Mouse (Mus musculus): ENCODE measurements around the gene Abtb2. TPM values are rescaled to one million over a fixed set of nuclear protein-coding genes. Genes with fewer than 3 reads are reported as not detected.

Abtb2 gene
- total and polyA plus RNA-seq, 2 experiments from 2014 or later = 6.5 to 16.9 TPM

DNA sequence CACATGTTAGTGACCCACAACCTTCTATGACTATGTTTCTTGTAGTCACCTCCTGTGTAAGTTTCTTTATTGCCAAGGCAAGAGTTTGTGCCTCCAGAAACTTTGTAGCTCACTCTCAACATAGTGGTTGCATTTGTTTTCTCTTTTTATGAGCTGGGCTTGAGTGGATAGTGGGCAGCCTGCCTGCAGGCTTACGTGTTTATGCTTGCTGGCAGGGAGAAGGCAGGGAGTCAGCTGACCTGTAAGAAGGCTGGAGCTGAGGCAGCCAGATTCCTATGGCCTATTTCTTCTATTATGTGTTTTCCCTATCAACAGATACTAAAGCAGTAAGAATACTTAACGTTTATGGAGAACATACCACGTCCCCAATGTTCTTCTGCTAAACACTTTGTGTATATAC lies 130.1 kb downstream of the Abtb2 start:
- no peak overlapping the region for H3K4me2 ChIP-seq (ENCODE audit: low read depth)
- H3K4me3 ChIP-seq (ENCODE audit: low read depth, low read length) = no peak overlapping the region
- TF ChIP-seq CTCF (IDR thresholded peaks at IDR 0.05; ENCODE audit: low read depth) = no peak
- no peak overlapping the region for H3K9ac ChIP-seq
- H3K27ac ChIP-seq (ENCODE audit: low read depth, low read length) = no peak overlapping the region
- 65% methylated on average over 3 of the region's 3 CpGs for WGBS
- DNase-seq (no peak), ATAC-seq (no peak)
- no peaks in the 10 kb centered on the region for H3K9me3 ChIP-seq (ENCODE audit: low read length)
- H3K36me3 ChIP-seq (ENCODE audit: insufficient read depth) = no peaks in the 10 kb centered on the region
- no peaks in the 10 kb centered on the region for H3K4me1 ChIP-seq (ENCODE audit: insufficient read depth)
- no peaks in the 10 kb centered on the region for H3K27me3 ChIP-seq (ENCODE audit: insufficient read depth, low read length)

DNA sequence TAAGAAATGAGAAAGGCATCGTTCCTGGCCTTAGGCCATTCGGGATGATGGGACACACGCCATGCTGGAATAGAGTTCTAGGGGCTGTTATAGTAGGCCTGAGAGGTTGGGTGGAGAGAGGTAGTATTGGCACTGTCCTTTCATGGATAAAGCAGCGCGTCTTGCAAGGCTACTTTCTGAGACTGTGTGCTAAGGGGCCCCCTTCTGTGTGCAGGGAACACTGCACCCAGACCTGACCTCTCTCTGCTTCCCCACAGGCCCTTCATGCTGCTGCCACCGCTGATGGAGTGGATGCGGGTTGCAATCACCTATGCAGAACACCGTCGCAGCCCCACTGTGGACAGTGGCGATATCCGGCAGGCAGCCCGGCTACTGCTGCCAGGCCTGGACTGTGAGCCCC lies 134.4 kb downstream of the Abtb2 start:
- Histone ChIP-seq H3K4me1 (ENCODE audit: insufficient read depth) (no peaks in the 10 kb centered on the region), H3K4me3 (ENCODE audit: low read depth, low read length) (no peak overlapping the region), H3K9me3 (ENCODE audit: low read length) (no peaks in the 10 kb centered on the region), H3K27ac (ENCODE audit: low read depth, low read length) (no peak overlapping the region), H3K4me2 (ENCODE audit: low read depth) (no peak overlapping the region), H3K27me3 (ENCODE audit: insufficient read depth, low read length) (no peaks in the 10 kb centered on the region), H3K36me3 (ENCODE audit: insufficient read depth) (0 out of 2 replicates have a peak, but pooled peaks cover 4% of the 10 kb centered on the region), H3K9ac (no peak overlapping the region)
- ATAC-seq (peak; percentile 62; the same call in 1 of the 2 replicates), DNase-seq (no peak)
- WGBS = 74% methylated on average over 12 of the region's 12 CpGs
- peak; percentile 44 for TF ChIP-seq CTCF (IDR thresholded peaks at IDR 0.05; ENCODE audit: low read depth)

DNA sequence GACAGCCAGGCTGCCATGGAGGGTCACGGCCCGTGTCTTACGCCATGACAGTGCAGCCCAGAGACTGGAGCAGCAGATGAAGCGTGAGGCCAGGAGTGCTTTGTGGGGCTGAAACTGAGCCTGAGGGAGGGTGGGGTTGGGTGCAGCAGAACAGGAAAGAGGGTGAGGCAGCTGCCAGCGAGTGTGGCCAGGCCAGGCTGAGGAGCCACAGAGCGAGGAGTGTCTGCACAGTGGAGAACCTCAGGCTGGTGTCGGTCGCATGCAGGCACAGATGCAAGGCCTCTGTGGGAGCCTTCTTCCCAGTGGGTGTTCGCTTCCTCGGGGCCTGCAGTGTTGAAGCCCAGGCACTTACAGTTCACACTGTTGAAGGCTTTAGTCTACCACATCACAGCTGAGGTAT lies 137.2 kb downstream of the Abtb2 start:
- TF ChIP-seq CTCF (IDR thresholded peaks at IDR 0.05; ENCODE audit: low read depth) = no peak
- 0 out of 2 replicates have a peak, but pooled peaks cover 4% of the 10 kb centered on the region for H3K36me3 ChIP-seq (ENCODE audit: insufficient read depth)
- DNase-seq (no peak), ATAC-seq (no peak)
- H3K27ac ChIP-seq (ENCODE audit: low read depth, low read length) = no peak overlapping the region
- H3K4me2 ChIP-seq (ENCODE audit: low read depth) = no peak overlapping the region
- no peaks in the 10 kb centered on the region for H3K4me1 ChIP-seq (ENCODE audit: insufficient read depth)
- no peaks in the 10 kb centered on the region for H3K9me3 ChIP-seq (ENCODE audit: low read length)
- no peak overlapping the region for H3K4me3 ChIP-seq (ENCODE audit: low read depth, low read length)
- no peak overlapping the region for H3K9ac ChIP-seq
- 85% methylated on average over 10 of the region's 10 CpGs for WGBS
- H3K27me3 ChIP-seq (ENCODE audit: insufficient read depth, low read length) = no peaks in the 10 kb centered on the region

DNA sequence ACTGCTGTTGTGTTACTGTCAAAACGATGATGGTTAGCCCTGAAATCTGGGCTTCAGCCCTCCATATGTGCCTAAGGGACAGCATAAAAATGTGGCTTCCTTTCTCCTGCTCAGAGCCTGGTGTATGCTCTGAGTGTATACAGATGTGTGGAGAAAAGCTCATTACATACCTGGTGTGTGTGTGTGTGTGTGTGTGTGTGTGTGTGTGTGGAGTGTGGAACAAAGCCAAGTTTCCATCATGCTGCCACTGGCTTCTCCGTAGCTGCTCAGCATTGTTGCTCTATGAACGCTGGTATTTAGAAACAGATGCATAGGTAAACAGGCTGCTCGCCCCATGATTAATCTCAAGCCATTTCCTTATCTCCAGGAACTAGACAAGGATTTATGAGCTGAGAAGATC lies 137.8 kb downstream of the Abtb2 start:
- no peaks in the 10 kb centered on the region for H3K9me3 ChIP-seq (ENCODE audit: low read length)
- H3K4me3 ChIP-seq (ENCODE audit: low read depth, low read length) = no peak overlapping the region
- no peak for TF ChIP-seq CTCF (IDR thresholded peaks at IDR 0.05; ENCODE audit: low read depth)
- DNase-seq = no peak
- H3K27me3 ChIP-seq (ENCODE audit: insufficient read depth, low read length) = no peaks in the 10 kb centered on the region
- no peak overlapping the region for H3K9ac ChIP-seq
- WGBS = 60% methylated on average over 4 of the region's 4 CpGs
- H3K4me1 ChIP-seq (ENCODE audit: insufficient read depth) = no peaks in the 10 kb centered on the region
- peak; percentile 11; the same call in 1 of the 2 replicates for ATAC-seq
- no peak overlapping the region for H3K27ac ChIP-seq (ENCODE audit: low read depth, low read length)
- 0 out of 2 replicates have a peak, but pooled peaks cover 4% of the 10 kb centered on the region for H3K36me3 ChIP-seq (ENCODE audit: insufficient read depth)
- no peak overlapping the region for H3K4me2 ChIP-seq (ENCODE audit: low read depth)

DNA sequence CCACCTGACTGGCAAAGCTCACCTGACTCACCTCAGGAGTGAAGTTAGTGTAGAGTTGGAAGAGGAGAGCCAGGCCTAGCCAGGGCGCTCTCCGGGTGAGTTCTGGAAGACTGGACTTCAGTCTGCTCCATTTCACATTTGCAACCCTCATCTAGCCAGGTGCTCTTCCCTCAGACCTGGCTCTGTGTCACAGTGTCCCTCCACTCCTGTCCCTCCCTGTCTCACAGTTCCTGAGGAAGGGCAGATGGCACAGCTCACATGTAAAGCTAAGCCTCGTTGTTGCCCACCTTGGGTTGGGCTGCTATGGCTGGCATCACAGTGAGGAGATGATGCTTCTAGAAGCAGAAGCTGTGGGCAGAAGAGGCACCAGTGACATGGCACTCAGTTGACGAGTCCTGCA lies 139.7 kb downstream of the Abtb2 start:
- Histone ChIP-seq H3K36me3 (ENCODE audit: insufficient read depth) (0 out of 2 replicates have a peak, but pooled peaks cover 4% of the 10 kb centered on the region), H3K4me3 (ENCODE audit: low read depth, low read length) (no peak overlapping the region), H3K27ac (ENCODE audit: low read depth, low read length) (no peak overlapping the region), H3K27me3 (ENCODE audit: insufficient read depth, low read length) (no peaks in the 10 kb centered on the region), H3K9me3 (ENCODE audit: low read length) (no peaks in the 10 kb centered on the region), H3K4me2 (ENCODE audit: low read depth) (no peak overlapping the region), H3K4me1 (ENCODE audit: insufficient read depth) (no peaks in the 10 kb centered on the region), H3K9ac (no peak overlapping the region)
- DNase-seq = no peak
- no peak for TF ChIP-seq CTCF (IDR thresholded peaks at IDR 0.05; ENCODE audit: low read depth)
- WGBS = 77% methylated on average over 4 of the region's 4 CpGs
- ATAC-seq = no peak

DNA sequence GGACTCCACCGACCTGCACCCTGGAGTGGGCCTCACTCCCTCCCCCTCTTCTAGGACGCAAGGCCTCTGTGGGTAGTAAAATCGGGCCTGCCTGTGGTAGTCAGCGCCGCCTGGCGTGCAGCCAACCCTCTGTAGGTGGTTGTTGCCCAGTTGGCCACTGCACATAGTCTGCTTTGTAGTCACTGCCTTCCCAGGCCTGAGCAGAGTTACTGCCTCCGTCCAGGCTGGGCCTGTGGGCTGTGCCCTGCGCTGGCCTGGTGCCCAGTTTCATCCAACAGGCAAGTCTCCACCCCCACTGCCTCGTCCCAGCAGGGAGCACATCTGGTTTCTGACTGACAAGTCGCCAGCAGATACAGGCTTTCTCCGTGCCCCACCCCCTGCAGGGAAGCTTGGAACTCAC lies 140.1 kb downstream of the Abtb2 start:
- Histone ChIP-seq H3K4me1 (ENCODE audit: insufficient read depth) (no peaks in the 10 kb centered on the region), H3K27me3 (ENCODE audit: insufficient read depth, low read length) (no peaks in the 10 kb centered on the region), H3K9me3 (ENCODE audit: low read length) (no peaks in the 10 kb centered on the region), H3K4me2 (ENCODE audit: low read depth) (no peak overlapping the region), H3K4me3 (ENCODE audit: low read depth, low read length) (no peak overlapping the region), H3K36me3 (ENCODE audit: insufficient read depth) (0 out of 2 replicates have a peak, but pooled peaks cover 4% of the 10 kb centered on the region), H3K27ac (ENCODE audit: low read depth, low read length) (no peak overlapping the region), H3K9ac (no peak overlapping the region)
- peak; percentile 43 for DNase-seq
- WGBS = 24% methylated on average over 11 of the region's 11 CpGs
- TF ChIP-seq CTCF (IDR thresholded peaks at IDR 0.05; ENCODE audit: low read depth) = no peak
- peak; percentile 74 for ATAC-seq

DNA sequence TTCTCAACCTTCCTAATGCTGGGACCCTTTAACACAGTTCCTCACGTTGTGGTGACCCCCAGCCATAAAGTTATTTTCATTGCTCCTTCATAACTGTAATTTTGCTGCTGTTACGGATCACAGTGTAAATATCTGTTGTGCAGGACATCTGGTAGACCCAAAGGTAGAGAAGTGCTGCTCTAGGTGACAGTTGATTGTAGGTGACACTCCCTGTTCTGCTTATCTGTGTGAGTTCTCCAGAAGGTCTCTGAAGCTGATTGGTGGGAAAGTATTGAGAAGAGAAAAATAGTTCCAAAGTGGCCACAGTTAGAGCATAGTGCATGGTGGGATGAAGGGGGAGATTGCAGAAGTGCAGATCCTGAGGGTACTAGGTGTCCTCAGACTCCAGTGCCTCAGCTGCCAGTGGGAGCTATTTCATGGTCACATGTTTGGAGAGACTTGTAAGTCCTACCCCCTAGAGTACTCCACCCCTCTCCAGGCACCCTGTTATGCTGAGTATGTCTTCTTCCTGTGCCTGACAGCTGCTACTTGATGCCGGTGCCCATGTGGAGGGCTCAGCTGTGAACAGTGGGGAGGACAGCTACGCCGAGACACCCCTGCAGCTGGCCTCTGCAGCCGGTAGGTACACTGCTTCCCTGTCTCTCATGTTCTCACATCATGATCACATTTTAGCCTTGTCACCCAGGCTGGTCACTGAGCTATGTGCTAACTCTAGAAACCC lies 141.1 kb downstream of the Abtb2 start:
- Histone ChIP-seq H3K4me1 (ENCODE audit: insufficient read depth) (no peaks in the 10 kb centered on the region), H3K36me3 (ENCODE audit: insufficient read depth) (0 out of 2 replicates have a peak, but pooled peaks cover under 1% of the 10 kb centered on the region), H3K27ac (ENCODE audit: low read depth, low read length) (no peak overlapping the region), H3K27me3 (ENCODE audit: insufficient read depth, low read length) (no peaks in the 10 kb centered on the region), H3K4me2 (ENCODE audit: low read depth) (no peak overlapping the region), H3K4me3 (ENCODE audit: low read depth, low read length) (no peak overlapping the region), H3K9me3 (ENCODE audit: low read length) (no peaks in the 10 kb centered on the region), H3K9ac (no peak overlapping the region)
- no peak for DNase-seq
- no peak for TF ChIP-seq CTCF (IDR thresholded peaks at IDR 0.05; ENCODE audit: low read depth)
- WGBS = 84% methylated on average over 6 of the region's 6 CpGs
- no peak for ATAC-seq
